Mouse (Mus musculus) cerebellum, adult 11 months (tissue): Measurements from ENCODE around the gene Gm12117.

Experiments used
- DNase-seq: peaks from one replicate; pipeline ENCODE4 v3.0.0; 2022

Gene Gm12117

GRCm38 (mm10) chr11:33276637-33277036 lies at the start of gene Gm12117:
TSS of gene Gm12117 (minus strand) at chr11:33276737.
- no peak for DNase-seq

- no peak for DNase-seq
Measured at GRCm38 (mm10) chr11:33319006-33319611, 42.6 kb upstream of the Gm12117 start.

GRCm38 (mm10) chr11:33309566-33309965 lies 33.0 kb upstream of the Gm12117 start:
- DNase-seq, result no peak

GRCm38 (mm10) chr11:33300859-33301258 lies 24.3 kb upstream of the Gm12117 start:
- DNase-seq, result no peak

DNA sequence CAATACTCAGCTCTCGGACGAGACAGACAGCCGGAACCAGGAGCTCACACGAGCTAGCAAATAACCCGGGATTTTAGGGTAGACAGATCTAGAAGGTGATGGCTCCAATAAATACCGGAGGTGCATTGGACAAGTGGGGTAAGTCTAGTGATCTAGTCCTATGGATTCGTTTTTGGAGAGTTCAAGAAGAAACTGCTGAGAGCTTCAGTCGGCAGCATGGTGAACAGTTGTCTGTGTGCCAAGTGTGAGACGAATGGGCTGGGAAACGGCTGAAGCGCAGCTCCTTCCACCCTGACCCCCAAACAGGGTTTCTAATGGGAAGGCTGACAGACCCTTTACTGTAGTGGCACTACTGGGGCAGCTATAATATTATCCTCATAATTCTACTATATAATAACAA lies 22.8 kb upstream of the Gm12117 start:
- peak; percentile 42 for DNase-seq

- DNase-seq, result no peak
Measured at GRCm38 (mm10) chr11:33297121-33297520, 20.6 kb upstream of the Gm12117 start.

DNA sequence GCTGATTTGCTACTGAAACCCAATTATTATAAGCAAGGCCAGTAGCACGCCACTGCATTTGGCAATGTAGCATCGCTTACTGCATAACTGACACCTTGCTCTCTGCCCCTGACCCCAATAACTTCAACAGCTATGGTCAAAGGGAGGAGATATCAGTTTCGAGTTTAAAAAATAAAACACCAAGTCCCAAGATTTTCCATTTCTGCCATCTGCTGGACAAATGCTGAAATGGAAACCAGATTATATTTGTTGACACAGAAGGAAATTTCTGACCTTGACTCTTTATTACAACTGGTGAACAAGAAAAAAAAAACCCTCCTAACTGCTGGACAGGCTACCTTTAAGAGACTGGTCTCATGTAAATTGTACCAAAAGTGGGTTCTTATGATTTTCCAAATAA lies 18.9 kb upstream of the Gm12117 start:
- DNase-seq, result no peak

DNA sequence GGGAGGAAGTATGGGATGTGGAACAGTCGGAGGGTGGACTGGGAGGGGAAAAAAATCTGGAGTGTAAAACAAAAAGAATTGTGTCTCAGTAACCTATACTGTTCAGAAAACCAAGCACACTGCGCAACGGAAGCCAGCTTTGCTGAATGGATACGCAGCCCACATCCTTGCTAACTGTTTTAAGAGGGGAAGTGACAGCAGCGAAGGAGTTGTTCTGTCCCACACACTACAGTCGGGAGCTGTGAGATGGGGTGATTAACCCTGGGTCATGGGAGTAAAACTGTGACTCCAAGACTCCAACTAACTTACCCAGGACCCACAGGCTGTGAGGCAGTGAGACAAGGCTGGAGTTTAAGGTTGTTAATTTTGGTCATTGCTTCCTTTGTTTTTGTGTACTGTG lies 17.5 kb upstream of the Gm12117 start:
- DNase-seq, result no peak

- DNase-seq, result no peak
Measured at GRCm38 (mm10) chr11:33278571-33278970, 2.0 kb upstream of the Gm12117 start.

- DNase-seq, result no peak
Measured at GRCm38 (mm10) chr11:33274816-33275215, 1.7 kb downstream of the Gm12117 start.

DNA sequence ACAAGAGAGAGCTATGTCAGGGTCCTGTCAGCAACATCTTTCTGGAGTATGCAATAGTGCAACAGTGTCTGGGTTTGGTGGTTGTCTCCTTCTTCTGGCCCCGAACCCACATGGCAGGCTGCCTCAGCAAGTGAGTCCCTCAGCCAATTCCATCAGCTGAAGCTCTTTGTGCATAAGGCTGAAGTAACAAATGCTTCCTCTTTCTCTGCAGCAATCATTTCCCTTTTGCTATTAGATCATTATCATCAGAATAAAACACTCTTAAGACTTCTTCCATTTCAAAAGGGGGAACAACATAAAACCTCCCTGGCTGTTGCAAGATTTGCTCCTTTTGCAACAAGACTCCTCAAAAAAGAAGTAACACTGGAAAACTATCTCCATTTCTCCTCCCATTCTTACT lies 2.2 kb downstream of the Gm12117 start:
- DNase-seq, result no peak

- no peak for DNase-seq
Measured at GRCm38 (mm10) chr11:33240295-33240694, 36.2 kb downstream of the Gm12117 start.

DNA sequence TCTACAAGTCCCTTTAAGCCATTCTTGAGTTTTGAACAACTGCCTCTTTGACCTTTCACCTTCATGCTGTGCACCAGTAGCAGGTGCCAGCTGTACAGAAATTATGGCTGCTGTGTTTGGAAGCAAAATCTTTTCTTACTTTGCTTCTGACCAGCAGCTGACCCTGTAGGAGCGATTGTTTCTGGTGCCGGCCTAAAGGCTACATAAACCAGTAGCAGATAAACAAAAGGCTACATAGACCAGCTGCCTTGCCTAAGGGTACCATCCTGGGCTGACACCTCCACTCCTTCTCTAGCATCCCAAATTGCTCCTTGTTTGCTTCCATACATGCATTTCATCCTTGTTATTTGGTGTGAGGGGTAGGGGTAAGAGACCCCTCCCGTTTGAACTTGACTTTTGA lies 42.4 kb downstream of the Gm12117 start:
- DNase-seq, result no peak

DNA sequence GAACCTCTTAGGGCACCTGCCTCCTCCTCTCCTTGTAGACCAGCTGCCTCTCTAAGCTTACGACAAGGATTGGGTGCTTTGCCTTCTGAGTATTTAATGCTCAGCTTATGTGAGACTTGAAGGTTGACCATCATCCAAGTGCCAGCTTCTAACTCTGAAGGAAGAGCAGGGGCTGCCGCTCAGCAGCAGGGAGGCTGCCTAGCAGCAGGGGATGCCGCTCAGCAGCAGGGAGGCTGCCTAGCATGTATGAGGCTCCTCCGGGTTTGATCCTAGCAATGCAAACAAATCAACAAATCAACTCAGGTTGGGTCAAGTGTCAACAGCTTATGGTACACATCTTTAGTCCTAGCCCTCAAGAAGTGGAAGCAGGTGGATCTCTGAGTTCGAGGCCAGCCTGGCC lies 44.5 kb downstream of the Gm12117 start:
- DNase-seq, result no peak

GRCm38 (mm10) chr11:33228186-33228585 lies 48.4 kb downstream of the Gm12117 start:
- no peak for DNase-seq

DNA sequence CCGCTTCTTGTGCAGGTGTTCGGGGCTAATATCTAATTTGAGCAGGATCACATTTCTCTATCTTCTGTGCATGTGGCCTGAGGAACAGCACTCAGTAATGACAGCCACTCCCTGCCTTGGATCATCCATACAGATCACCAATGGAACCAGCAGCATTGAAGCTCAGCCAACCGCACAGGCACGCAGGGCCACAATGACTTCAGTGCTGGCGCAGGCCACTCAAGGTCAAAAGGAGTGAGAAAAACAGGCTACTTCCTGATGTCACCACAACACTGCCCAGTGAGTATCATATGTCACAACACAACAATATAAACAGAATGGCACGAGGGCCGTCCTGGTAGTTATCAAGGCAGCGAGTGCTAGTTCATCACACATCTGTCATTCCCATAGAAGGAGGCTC lies 50.0 kb downstream of the Gm12117 start:
- DNase-seq, result no peak
